Mouse (Mus musculus): ENCODE results near the gene Clec2g. TPM values are rescaled to one million over a fixed set of nuclear protein-coding genes. Genes with fewer than 3 reads are reported as not detected.
A peak's percentile ranks its signal among the peaks of the same experiment; 100 is the strongest.
"Not testable (repeated sequence)": the region's sequence is repeated elsewhere in the genome, so short reads cannot be mapped to it uniquely, and the experiment has no call there.

Clec2g gene
- total RNA-seq, 2 experiments from 2014 or later: not detected

DNA sequence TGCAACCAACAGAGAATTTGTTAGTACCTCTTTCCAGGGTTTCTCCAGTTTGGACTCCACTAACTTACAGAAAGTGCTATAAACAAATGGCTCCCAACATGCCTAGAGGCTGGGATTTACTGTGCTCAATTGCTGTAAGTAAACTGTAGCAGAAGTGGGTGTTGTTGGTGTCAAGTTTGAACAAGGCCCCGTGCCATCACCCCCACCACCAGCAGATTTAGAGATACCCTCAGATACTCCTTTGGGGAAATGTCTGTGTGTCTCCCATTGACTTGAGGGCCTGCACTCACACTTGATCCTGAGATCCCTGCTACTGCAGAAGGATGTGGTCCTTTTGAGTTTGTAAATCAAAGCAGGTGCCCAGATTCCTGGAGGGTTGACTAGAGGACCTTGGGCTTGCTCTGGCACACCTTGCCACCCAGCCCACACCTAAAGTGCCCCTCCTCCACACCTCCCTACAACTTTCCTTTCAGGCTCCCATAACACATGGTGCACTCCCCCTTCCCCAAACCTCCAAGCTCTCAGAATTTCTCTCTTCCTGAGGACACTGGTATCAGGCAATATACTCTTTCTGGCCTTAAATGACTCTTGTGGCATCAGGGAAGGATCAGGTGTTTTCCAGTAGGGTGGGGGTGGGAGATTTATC is 37.3 kb downstream of the Clec2g start:
- ATAC-seq (replicated peaks; ENCODE audit: poor library complexity): no peak

GRCm38 (mm10) chr6:128972156-128972555 is 38.0 kb downstream of the Clec2g start:
- ATAC-seq (replicated peaks; ENCODE audit: poor library complexity): no peak

DNA sequence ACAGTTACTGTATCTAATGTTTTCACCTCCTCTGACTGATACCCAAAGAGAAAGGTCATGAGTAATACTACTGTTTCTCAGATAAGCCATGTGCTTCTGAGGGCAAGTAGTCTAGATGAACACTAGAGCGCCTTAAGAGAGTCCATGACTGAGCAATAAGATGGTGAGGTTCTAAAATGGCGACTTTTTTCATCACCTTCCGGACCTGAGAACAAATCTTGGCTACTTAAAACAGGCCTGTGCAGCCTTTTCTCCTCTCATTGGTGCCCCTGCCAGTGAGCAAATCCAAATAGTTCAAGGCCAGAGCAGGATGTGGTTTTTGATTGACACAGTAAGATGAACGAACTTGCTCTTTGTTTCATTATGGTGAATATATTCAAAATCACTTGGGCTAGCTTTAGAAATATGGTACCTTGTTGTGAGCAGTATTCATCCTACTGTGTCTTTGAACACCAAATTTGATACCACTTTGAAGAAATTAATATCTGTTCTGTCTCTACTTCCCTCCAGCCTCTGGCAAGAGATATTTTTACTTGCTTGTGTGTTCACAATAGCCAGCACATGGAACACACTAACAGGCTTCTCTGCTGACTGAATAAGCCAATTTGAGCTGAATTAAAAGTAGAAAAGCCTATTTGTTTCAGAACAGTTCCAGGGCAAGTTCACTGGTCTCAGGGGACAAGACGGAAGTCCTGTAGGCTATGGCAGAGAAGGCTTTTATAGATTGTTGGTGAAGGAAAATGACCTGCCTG is 38.7 kb downstream of the Clec2g start:
- peak; percentile 40; the same call in 1 of the 2 replicates for ATAC-seq (replicated peaks; ENCODE audit: poor library complexity)

DNA sequence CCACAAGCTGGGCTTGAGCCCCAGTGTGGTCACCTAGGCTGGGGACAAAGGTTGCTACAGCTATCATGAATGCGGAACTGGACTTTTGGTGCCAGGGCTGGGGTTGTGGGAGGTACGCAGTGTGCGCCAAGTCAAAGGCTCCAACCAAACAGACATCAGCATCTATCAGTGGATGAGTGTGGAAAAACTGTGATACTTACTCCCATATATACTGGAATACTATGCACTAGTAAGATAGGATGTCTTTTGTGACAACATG is 39.2 kb downstream of the Clec2g start:
- ATAC-seq (replicated peaks; ENCODE audit: poor library complexity): no peak

DNA sequence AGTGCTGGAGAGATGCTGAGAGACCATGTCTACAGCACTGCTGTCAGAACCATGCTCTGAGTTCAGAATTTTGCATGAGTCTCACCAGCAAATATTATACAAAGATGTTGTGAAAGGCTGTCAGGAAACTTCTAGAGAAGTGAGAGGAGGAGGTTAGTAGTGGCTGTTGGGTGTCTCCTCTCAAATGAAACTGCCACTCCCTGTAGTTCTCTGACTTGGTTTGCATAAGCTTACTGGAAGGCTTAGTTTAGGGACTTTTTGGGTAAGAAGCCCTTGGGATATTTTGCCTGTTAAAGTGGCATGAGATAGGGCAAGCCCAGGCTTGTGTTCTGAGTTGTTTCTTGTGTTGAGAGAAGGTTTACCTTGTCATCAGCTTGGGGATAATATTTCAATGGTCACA is 40.7 kb downstream of the Clec2g start:
- peak; percentile 38 for ATAC-seq (replicated peaks; ENCODE audit: poor library complexity)

GRCm38 (mm10) chr6:128976194-128976593 is 42.0 kb downstream of the Clec2g start:
- peak; percentile 66 for ATAC-seq (replicated peaks; ENCODE audit: poor library complexity)

DNA sequence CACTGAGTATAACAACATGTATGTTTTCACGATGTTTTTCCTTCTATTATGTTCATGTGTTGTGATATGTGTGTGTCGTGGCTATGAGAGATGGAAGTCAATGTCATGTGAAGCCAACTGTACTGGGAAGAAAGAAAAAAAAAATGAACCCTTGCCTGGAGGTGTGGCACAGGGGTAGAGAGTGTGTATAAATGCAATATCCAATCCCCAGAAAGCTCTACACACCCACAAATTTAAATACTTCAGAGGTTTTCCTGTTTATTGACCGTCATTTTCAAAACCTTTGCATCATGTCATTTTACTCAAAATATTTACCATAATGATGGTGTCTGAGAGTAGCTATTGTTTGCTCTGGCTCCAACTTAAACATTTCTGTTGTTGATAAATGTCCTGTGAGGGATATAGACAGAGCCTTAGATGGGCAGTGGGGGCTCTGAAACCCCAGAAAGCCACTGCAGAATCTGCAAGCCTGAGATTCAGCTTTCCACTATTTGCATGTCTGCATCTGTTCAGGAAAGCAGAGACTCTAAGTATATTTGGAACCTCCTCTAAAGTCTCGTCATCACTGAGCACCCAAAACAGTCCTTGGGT is 47.9 kb downstream of the Clec2g start:
- not testable (repeated sequence) for ATAC-seq (replicated peaks; ENCODE audit: poor library complexity)

- no peak for ATAC-seq (replicated peaks; ENCODE audit: poor library complexity)
These were observed 58.2 kb downstream of the Clec2g start for GRCm38 (mm10) chr6:128992337-128992736.

DNA sequence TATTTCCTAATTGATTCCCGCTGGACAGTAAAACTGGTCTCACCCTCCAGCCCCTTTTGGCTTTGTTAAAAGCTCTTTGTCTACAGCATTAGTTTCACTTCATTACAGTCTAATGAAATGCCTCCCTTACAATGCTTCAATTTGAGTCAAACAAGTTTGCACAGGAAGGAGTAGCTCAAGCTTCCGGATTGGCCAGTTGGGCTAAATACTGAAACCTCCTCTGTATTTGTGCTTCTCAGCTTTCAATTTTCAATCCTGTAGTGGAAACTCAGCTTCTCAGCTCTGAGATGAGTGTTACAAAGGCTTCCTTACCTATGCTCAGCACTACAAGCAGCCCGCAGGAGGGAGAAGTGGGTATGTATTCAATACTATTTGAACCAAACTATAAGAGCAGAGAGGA is 58.6 kb downstream of the Clec2g start:
- peak; percentile 12; the same call in 1 of the 2 replicates for ATAC-seq (replicated peaks; ENCODE audit: poor library complexity)

GRCm38 (mm10) chr6:128993221-128993620 is 59.0 kb downstream of the Clec2g start:
- ATAC-seq (replicated peaks; ENCODE audit: poor library complexity): peak; percentile 39

DNA sequence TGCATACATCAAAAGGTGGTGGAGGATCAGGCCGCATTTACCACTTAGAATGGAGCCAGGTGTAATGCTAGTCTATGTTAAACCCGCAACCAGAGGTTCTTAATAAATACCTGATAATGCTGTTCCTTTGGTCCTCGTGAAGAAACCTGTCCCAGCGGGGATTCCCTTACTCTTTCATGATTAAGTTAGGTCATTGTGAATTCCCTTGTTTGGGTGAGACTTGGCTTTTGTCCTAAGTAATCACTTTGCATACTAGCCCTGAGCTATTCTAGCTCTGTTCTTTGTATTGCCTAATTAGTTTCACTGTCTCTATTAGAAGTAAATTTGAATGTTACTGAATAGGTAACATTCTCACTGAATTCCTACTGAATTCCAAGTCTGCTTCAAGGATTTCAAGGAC is 60.2 kb downstream of the Clec2g start:
- ATAC-seq (replicated peaks; ENCODE audit: poor library complexity): no peak

GRCm38 (mm10) chr6:128994742-128995141 is 60.6 kb downstream of the Clec2g start:
- ATAC-seq (replicated peaks; ENCODE audit: poor library complexity): no peak

DNA sequence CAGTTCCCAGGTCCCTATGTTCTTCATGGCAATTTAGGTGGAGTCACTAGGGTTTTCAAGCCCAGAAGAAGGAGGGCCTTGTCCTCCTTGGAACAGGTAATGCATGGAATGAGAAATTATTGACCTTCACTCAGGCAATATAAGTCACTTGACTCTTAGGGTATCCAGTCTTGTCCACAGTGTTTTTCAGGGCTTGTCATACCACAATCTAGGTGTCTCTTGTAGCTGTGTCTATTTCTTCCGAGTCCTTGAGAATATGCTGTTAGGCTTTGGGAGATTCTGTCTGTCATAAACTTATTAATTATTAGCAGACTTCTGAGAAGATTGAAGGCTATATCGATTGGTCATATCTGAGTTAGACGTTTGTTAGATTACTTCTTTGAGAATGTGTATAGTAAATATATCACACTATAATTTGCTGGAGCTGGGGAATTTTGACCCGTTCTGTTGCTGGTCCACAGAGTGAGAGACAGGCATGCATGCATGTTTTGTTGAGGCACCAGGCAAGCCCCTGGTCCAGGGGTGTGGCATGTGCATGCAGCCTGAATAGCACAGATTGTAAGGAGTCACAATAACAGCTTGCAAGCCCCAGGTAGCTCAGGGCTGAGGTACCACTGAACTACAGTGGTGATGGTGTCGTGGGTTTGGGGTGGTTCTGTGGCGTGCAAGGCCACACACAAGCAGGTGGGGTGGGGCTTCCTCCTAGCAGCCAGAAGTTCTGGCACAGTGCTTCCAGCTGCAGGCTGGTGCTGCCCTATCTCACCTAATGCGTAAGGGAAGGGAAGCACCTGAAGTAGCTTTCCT is 61.3 kb downstream of the Clec2g start:
- peak; percentile 35 for ATAC-seq (replicated peaks; ENCODE audit: poor library complexity)

- peak; percentile 66 for ATAC-seq (replicated peaks; ENCODE audit: poor library complexity)
These were observed 62.0 kb downstream of the Clec2g start for GRCm38 (mm10) chr6:128996054-128996767.

DNA sequence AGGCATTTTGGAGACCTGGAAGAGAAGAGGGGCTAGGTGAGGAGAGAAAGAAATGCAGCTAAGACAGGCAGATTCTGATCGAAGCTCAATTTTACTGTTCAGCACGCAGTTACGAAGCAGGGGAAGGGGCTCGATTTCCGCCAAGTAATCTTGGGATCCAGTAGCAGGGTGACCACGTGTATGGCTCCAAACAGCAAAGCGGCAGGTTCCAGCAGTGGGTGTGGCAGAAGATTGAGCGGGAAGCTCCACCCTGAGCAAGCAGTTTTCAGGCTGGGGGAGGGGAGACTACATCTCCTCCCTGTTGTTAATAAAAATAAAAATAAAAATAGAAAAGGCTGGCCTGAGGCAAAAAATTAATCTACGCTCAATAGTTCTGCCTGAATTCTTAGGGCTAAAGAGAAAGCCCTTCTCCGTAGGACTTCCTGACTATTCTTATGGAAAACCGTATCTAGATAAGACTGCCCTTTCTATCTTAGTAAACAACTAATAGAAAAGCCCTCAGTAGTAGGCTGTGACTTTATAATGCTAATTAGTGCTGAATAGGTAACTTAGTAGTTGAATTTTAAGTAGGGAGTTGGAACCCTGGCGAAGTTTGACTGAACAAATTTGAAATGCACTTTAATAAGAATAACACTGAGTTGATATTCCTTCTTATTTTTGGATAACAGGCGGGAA is 62.7 kb downstream of the Clec2g start:
- ATAC-seq (replicated peaks; ENCODE audit: poor library complexity): no peak

GRCm38 (mm10) chr6:129001392-129001791 is 67.2 kb downstream of the Clec2g start:
- ATAC-seq (replicated peaks; ENCODE audit: poor library complexity): no peak

GRCm38 (mm10) chr6:129008552-129008951 is 74.4 kb downstream of the Clec2g start:
- ATAC-seq (replicated peaks; ENCODE audit: poor library complexity): no peak

GRCm38 (mm10) chr6:129009846-129010504 is 75.8 kb downstream of the Clec2g start:
- ATAC-seq (replicated peaks; ENCODE audit: poor library complexity): not testable (repeated sequence)

GRCm38 (mm10) chr6:129010505-129010873 is 76.3 kb downstream of the Clec2g start:
- no peak for ATAC-seq (replicated peaks; ENCODE audit: poor library complexity)

DNA sequence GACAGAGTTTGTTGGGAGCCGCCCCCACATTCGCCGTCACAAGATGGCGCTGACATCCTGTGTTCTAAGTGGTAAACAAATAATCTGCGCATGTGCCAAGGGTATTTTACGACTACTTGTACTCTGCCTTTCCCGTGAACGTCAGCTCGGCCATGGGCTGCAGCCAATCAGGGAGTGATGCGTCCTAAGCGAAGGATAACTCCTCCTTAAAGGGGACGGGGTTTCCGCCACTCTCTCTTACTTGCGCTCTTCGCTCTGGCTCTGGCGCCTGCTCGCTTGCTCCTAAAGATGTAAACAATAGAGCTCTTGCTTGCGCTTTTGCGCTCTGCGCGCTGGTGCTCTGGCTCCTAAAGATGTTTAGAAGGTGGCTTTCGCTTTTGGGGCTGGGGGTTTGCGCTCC is 77.8 kb downstream of the Clec2g start:
- not testable (repeated sequence) for ATAC-seq (replicated peaks; ENCODE audit: poor library complexity)
